Mouse (Mus musculus) neural tube, embryonic 12.5 days (tissue): ENCODE measurements around the gene Sp6. TPM values are rescaled to one million over a fixed set of nuclear protein-coding genes. Genes with fewer than 3 reads are reported as not detected.

Source experiments
- ATAC-seq: fragments of 200-750 bp; cut with Nextera tagmentation; 2 replicates; pipeline ENCODE4 v1.8.0; 2017; ENCODE audit warnings: low read depth, mild to moderate bottlenecking, moderate TSS enrichment, moderate library complexity; ENCODE audit not compliant: low FRiP score
- H3K27ac ChIP-seq: fragments of 300-500 bp; sonication (generic); 2 replicates; pipeline ENCODE4 v1.5.1; 2016
- H3K27me3 ChIP-seq: fragments of 300-500 bp; sonication (generic); replicated peaks from 2 replicates; pipeline ENCODE4 v1.6.1; 2016; ENCODE audit warnings: mild to moderate bottlenecking
- H3K36me3 ChIP-seq: fragments of 300-500 bp; sonication (generic); 2 replicates; pipeline ENCODE4 v1.6.1; 2016; ENCODE audit warnings: mild to moderate bottlenecking
- H3K4me1 ChIP-seq: fragments of 300-500 bp; sonication (generic); 2 replicates; pipeline ENCODE4 v1.6.1; 2016
- H3K4me2 ChIP-seq: fragments of 300-500 bp; sonication (generic); replicated peaks from 2 replicates; pipeline ENCODE4 v1.6.1; 2016; ENCODE audit warnings: mild to moderate bottlenecking
- H3K4me3 ChIP-seq: fragments of 300-500 bp; sonication (generic); 2 replicates; pipeline ENCODE4 v1.5.1; 2016
- H3K9ac ChIP-seq: fragments of 300-500 bp; sonication (generic); 2 replicates; pipeline ENCODE4 v1.6.1; 2016; ENCODE audit warnings: mild to moderate bottlenecking
- H3K9me3 ChIP-seq: fragments of 300-500 bp; sonication (generic); 2 replicates; pipeline ENCODE4 v1.6.1; 2016; ENCODE audit warnings: mild to moderate bottlenecking
- WGBS: fragments of 180-500 bp; shearing (Covaris S2); methylation state at CpG from one replicate; pipeline ENCODE4 v1.1.7; 2016; 5-methylcytosine and 5-hydroxymethylcytosine counted together
- polyA plus RNA-seq: library from polyadenylated mRNA; unstranded; fragments of >200 nt; fragmentation: Nextera tagmentation; extraction: Ambion mirVana; gene quantifications from 2 replicates; pipeline ENCODE4 v1.2.1, GENCODE M21; 2016

Sp6 gene
- polyA plus RNA-seq, 1 experiment from 2014 or later: 0.23 TPM

DNA sequence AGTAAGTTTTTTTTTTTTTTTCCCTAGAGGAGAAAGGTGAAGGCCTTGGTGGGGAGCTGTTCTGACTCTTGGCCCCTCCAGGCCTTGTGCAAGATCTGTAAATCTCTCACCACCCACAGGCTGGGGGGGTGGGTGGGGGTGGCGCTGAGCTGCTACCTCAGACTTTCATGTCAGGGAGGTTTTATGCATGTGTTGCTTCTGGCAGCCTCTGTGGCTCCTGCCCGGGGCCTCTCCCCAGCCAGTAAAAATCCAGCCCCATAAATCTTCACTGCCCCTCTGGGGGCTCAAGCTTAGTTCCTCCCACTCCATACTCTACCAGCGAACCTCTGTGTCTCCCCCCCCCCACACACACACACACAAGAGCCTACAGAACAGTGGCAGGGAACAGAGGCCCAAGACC lies 26.7 kb upstream of the Sp6 start:
- Histone ChIP-seq H3K4me2 (0 out of 2 replicates have a peak overlapping the region, but pooled peaks have one; percentile 14), H3K36me3 (no peaks in the 10 kb centered on the region), H3K27me3 (peaks cover 26% of the 10 kb centered on the region), H3K27ac (no peak overlapping the region), H3K9ac (no peak overlapping the region), H3K4me1 (peaks cover 23% of the 10 kb centered on the region), H3K9me3 (no peaks in the 10 kb centered on the region), H3K4me3 (no peak overlapping the region)
- no peak for ATAC-seq
- 9% methylated on average over 3 of the region's 3 CpGs for WGBS

DNA sequence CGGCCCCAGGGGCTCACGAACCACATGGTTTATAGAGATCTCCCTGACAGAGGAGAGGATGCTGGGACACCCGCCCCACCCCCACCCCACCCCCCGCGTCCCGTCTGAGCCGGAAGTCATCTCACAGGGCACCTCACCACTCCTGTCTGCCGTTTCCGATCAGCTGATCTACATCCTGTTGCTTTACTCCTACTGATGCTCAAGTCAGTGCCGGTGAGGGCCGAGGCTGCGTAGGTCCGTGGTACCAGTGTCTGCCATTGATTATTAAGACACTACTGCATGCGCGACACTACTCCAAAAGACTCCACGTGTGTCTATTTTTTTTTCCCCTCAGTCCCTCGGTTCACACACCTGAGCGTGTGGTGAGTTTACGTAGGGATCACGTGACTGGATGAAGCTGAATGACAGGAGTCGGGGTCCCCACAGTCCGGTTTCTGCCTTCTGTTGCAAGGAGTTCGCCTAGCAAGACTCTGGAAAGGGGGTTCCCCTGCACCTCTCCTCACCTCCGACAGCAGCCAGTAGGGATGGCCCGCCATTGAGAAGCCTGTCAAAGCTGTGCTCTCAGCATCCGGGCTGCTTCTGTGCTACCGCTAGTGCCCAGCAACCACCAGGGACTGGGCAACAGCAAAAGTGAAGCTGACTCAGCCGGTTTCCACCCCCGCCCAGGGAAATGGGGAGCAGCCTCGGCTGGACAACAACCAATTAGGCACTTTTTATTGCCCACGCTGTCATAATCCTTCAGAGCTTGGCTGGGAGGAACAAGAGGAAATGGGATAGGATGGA lies 25.1 kb upstream of the Sp6 start:
- Histone ChIP-seq H3K36me3 (no peaks in the 10 kb centered on the region), H3K4me2 (peak overlapping the region; percentile 60), H3K4me1 (peaks cover 33% of the 10 kb centered on the region), H3K4me3 (peak overlapping the region; percentile 27; the same call in 1 of the 2 replicates), H3K27ac (no peak overlapping the region), H3K27me3 (peaks cover 26% of the 10 kb centered on the region), H3K9me3 (no peaks in the 10 kb centered on the region), H3K9ac (peak overlapping the region; percentile 14; the same call in 1 of the 2 replicates)
- 0 out of 2 replicates have a peak, but pooled peaks have one; percentile 33 for ATAC-seq
- 7% methylated on average over 31 of the region's 31 CpGs for WGBS

DNA sequence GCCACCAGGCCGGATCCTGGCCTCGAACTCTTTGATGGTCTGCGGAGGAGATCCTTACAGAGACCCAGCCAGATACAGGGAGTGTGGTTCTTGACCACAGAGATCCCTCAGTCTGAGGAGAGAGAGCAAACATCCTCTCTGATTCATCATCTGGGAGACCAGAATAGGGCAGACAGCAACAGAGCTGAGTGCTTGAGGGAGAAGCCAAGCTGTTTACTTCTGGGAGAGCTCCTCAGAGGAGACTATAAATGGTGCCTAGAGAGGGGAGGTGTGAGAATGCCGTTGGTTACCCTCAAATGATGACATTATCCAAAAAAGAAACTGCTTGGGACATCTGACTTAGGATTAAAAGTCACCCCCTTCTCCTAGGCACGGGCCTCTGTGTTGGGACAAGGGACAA lies 21.7 kb upstream of the Sp6 start:
- Histone ChIP-seq H3K9me3 (no peaks in the 10 kb centered on the region), H3K4me1 (peaks cover 36% of the 10 kb centered on the region), H3K27me3 (peaks cover 12% of the 10 kb centered on the region; the same call in 1 of the 2 replicates), H3K9ac (no peak overlapping the region), H3K27ac (no peak overlapping the region), H3K36me3 (no peaks in the 10 kb centered on the region), H3K4me3 (no peak overlapping the region), H3K4me2 (no peak overlapping the region)
- 78% methylated on average over 5 of the region's 5 CpGs for WGBS
- ATAC-seq: no peak

DNA sequence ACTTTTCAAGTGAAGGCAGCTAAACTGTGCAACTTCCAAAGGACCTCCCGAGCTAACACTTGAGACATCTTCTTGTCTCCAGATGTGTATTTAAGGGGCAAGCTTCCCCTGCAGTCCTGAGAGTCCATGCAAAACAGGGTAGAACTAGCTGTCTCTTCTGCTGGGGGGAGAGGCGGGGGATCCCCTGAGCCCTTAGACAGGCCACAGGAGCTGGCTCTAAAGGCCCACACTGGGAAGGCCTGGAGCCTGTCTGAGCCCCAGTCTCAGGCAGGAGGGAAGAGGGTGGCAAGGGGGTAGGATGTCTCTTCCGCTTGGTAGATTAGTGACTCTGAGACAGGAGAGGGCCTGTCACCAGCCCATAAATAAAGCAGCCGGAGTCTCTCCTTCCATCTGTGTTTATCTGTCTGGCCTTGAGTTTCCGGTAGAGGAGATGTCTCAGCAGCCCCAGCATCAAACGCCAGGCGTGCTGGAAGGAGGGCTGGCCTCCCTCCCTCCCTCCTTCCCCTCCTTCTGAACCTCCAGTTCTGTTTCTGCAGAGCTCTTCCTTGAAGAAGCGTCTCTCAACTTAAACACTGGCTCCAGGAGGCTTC lies 20.4 kb upstream of the Sp6 start:
- H3K4me3 ChIP-seq: no peak overlapping the region
- H3K9ac ChIP-seq: no peak overlapping the region
- H3K36me3 ChIP-seq: no peaks in the 10 kb centered on the region
- peaks cover 6% of the 10 kb centered on the region for H3K27me3 ChIP-seq
- no peak for ATAC-seq
- H3K27ac ChIP-seq: no peak overlapping the region
- WGBS: 35% methylated on average over 8 of the region's 8 CpGs
- no peaks in the 10 kb centered on the region for H3K9me3 ChIP-seq
- H3K4me2 ChIP-seq: no peak overlapping the region
- H3K4me1 ChIP-seq: peaks cover 36% of the 10 kb centered on the region

DNA sequence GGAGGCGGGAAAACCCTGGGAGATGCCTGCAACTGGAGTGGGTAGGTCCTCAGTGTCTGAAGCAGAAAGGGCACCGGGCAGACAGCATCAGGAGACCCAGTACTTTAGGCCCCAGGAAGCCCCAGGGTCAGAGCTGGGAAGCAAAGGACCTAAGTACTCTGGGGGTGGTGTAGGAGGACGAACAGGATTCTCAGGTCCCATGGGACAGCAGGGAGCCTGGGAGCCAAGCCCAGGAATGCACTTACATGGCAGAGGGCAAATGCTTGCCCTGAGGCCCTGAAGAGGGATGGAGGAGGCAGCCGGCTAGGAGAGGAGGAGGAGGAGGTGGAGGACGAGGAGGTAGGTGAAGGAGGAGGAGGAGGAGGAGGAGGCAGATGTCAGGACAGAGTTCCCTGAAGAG lies 18.2 kb upstream of the Sp6 start:
- H3K4me2 ChIP-seq: 0 out of 2 replicates have a peak overlapping the region, but pooled peaks have one; percentile 7
- no peak overlapping the region for H3K27ac ChIP-seq
- H3K4me3 ChIP-seq: no peak overlapping the region
- WGBS: 23% methylated on average over 5 of the region's 5 CpGs
- peaks cover 29% of the 10 kb centered on the region for H3K4me1 ChIP-seq
- H3K27me3 ChIP-seq: peaks cover 8% of the 10 kb centered on the region
- H3K36me3 ChIP-seq: no peaks in the 10 kb centered on the region
- no peaks in the 10 kb centered on the region for H3K9me3 ChIP-seq
- no peak overlapping the region for H3K9ac ChIP-seq
- ATAC-seq: no peak

DNA sequence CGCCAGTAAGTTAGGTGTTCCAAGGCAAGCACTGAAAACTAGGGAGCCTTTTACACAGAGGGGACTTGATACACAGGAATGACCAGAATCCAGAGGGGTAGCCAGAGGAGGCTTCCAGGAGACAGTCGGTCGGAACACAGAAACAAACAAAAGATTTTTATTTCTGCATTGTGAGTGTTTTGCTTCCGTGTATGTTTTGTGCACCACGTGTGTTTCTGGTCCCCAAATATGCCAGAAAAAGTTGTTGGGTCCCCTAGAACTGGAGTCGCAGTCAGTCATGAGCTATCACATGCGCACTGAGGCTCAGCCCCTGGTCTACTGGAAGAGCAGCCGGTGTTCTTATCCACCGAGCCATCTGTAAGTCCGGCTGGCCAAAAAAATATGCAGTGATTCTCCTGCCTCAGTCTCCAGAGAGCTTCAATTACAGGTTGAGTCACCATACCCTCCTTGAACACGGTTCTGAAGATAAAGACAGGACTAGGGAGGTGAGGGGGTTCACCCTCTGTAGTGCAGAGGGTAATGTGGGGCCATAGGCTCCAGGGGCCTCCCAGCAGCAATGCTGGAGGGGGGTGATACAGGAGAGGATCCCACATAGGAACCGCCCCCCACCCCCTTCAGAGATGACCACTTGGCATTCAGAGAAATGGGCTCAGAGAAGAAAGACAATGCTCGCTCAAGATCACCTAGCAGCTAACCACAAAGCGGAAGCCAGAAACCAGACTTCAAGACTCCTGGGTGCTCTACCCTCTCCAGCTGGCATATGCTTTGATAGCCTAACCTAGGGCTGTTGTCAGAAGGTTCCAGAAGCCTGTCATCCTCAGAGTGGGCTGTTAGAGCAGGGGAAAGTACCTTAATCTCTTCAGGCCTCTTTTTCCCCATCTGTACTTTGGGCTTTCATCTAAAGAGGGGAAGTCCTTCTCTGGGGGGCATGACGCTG lies 17.1 kb upstream of the Sp6 start:
- WGBS: 82% methylated on average over 15 of the region's 15 CpGs
- Histone ChIP-seq H3K27me3 (peaks cover 14% of the 10 kb centered on the region), H3K9ac (no peak overlapping the region), H3K4me2 (no peak overlapping the region), H3K9me3 (no peaks in the 10 kb centered on the region), H3K36me3 (no peaks in the 10 kb centered on the region), H3K4me1 (peaks cover 29% of the 10 kb centered on the region), H3K27ac (no peak overlapping the region), H3K4me3 (no peak overlapping the region)
- ATAC-seq: no peak

DNA sequence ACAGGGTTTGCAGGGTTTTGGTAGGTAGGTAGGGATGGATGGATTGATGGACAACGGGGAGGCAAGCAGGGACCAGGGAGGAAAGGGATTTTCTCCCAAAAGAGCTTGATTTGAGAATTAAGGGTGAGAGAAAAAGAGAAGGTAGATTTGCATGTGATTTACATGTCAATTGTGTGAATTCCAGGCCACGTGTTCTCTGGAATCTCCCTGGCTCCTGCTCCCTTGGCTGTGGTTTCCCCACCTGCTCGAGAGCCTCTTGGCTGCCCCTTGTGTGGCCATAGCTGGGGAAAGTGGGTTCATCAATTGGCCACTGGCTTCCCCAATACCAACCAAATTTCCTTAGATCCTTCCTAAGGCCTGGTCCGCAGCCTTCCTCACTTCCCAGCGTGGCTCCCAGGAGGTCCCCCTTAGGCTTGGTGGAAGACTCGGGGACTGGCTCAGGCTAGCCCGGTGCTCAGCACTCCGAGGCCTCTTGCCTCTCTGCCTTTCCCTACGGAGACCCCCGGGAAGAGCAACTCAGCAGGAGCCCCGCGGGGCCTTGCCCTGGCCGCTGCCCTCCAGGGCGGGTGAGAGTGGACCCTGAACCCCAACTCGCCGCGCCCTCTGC lies 16.3 kb upstream of the Sp6 start:
- Histone ChIP-seq H3K27ac (no peak overlapping the region), H3K4me1 (peaks cover 29% of the 10 kb centered on the region), H3K9ac (peak overlapping the region; percentile 61), H3K9me3 (no peaks in the 10 kb centered on the region), H3K4me2 (peak overlapping the region; percentile 65), H3K36me3 (no peaks in the 10 kb centered on the region), H3K27me3 (peaks cover 14% of the 10 kb centered on the region), H3K4me3 (peak overlapping the region; percentile 26)
- 0 out of 2 replicates have a peak, but pooled peaks have one; percentile 33 for ATAC-seq
- WGBS: 6% methylated on average over 17 of the region's 17 CpGs

DNA sequence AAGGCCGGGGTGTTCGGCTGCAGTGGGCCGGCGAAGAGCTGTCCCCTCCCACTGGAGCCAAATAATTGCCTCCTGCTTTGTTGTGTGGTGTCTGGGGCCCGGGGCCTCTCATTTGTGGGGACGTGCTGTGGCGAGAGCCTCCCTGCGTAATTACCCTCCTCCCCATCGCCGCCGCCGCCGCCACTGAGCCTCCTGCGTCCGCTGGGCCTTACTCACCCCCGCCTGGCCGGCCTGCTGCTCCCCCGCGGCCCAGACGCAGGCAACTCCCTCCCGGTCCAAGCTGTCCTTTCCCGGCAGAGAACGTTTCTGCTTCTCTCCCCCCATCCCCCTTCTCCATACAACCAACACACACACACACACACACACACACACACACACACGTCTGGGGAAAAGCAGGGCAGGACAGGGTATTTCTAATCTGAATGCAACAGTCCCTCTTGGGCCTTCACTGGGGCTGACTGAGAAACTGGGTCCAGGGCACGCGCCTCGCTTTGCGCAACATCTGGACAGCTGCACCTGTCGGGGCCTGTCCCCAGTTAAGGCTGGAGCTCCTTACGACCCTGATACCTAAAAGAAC lies 15.7 kb upstream of the Sp6 start:
- peak overlapping the region; percentile 65 for H3K4me2 ChIP-seq
- H3K4me3 ChIP-seq: peak overlapping the region; percentile 26
- no peak overlapping the region for H3K27ac ChIP-seq
- 0 out of 2 replicates have a peak, but pooled peaks have one; percentile 41 for ATAC-seq
- H3K9ac ChIP-seq: peak overlapping the region; percentile 61
- H3K27me3 ChIP-seq: peaks cover 14% of the 10 kb centered on the region
- no peaks in the 10 kb centered on the region for H3K36me3 ChIP-seq
- H3K9me3 ChIP-seq: no peaks in the 10 kb centered on the region
- H3K4me1 ChIP-seq: peaks cover 24% of the 10 kb centered on the region
- 3% methylated on average over 30 of the region's 30 CpGs for WGBS

DNA sequence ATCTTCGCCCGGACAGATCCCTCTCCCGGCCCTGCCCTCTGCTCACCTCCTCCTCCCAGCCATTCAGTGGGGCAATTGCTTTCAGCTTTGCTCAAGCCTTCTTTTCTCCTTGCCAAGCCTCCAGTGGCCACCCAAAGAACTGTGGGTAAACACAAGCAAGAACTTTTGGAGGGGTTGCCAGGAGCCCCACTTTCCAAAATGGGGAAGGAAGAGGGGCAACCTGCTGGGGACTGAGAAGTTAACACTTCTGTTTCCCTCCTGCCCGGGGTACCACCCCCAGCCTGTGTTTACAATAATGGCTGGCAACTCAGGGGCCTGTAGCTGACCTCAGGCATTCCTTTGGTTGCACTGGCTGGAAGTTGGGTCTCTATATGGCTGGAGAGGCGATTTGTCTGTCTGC lies 10.0 kb upstream of the Sp6 start:
- H3K4me2 ChIP-seq: no peak overlapping the region
- ATAC-seq: no peak
- peaks cover 31% of the 10 kb centered on the region for H3K27me3 ChIP-seq
- no peak overlapping the region for H3K4me3 ChIP-seq
- no peak overlapping the region for H3K9ac ChIP-seq
- no peaks in the 10 kb centered on the region for H3K9me3 ChIP-seq
- H3K27ac ChIP-seq: no peak overlapping the region
- no peaks in the 10 kb centered on the region for H3K36me3 ChIP-seq
- 23% methylated on average over 5 of the region's 5 CpGs for WGBS
- H3K4me1 ChIP-seq: 0 out of 2 replicates have a peak, but pooled peaks cover 3% of the 10 kb centered on the region

DNA sequence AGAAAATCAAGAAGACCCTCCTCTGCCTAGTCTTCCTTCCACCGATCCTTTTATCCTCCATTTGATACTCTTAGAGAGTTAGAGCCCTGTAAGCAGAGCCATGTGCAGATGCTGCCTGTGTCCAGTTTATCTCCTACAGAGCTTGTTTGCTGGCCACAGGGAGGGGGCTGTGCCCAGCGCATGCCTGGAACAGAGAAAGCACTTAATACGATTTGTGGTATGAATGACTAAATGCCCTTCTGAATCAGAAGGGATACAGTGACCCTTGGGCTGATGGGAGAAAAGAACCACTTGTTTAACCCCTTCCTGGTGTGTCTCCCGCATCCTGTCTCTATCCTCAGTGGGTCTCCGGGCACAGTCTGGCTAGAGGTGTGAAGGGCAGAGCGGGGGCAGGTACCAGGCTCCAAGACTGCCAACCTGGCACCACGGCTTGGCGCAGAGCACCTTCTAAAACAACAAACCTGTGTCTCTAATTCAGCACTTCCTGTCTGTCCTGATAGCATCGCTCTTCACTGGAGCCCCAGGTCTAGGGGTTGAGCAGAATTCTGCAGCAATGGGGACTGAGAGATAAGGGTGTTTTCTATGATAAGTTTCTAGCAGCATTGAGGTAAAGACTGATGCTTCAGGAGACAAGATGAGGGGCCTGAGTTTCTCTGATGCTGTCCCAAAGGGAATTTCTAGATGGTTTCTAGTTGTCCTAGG lies 6.0 kb upstream of the Sp6 start:
- H3K4me3 ChIP-seq: no peak overlapping the region
- 0 out of 2 replicates have a peak, but pooled peaks cover 6% of the 10 kb centered on the region for H3K4me1 ChIP-seq
- ATAC-seq: no peak
- H3K9ac ChIP-seq: no peak overlapping the region
- peaks cover 34% of the 10 kb centered on the region for H3K27me3 ChIP-seq
- H3K9me3 ChIP-seq: no peaks in the 10 kb centered on the region
- no peak overlapping the region for H3K27ac ChIP-seq
- no peak overlapping the region for H3K4me2 ChIP-seq
- H3K36me3 ChIP-seq: no peaks in the 10 kb centered on the region
- WGBS: 78% methylated on average over 9 of the region's 9 CpGs
